Comparison of ENCODE assay signal across 8 mouse cellular contexts in genomic region chr11:101143338-101144225, GRCm38 (mm10). TPM values are rescaled to one million over a fixed set of nuclear protein-coding genes. Genes with fewer than 3 reads are reported as not detected.
DNase-seq lines count a peak whose midpoint lies in the region; ATAC-seq and TF ChIP-seq lines count a peak whose summit lies in the region.

No protein-coding gene starts in this region.

- H3K27me3 ChIP-seq in forebrain, embryonic 16.5 days (replicated peaks; ENCODE audit: control insufficient read depth, insufficient read depth, low read length), result no peaks in the 10 kb centered on the region
- no peaks in the 10 kb centered on the region for H3K27me3 ChIP-seq in kidney, postnatal 0 days (ENCODE audit: insufficient read depth, low read length)
- H3K27me3 ChIP-seq in midbrain, embryonic 15.5 days (replicated peaks), result no peaks in the 10 kb centered on the region

- H3K4me3 ChIP-seq in brown adipose tissue, adult 24 weeks (ENCODE audit: insufficient read depth, low read depth, low read length), result peak overlapping the region; percentile 41
- H3K4me3 ChIP-seq in forebrain, embryonic 16.5 days (replicated peaks; ENCODE audit: low read length), result peak overlapping the region; percentile 30
- peak overlapping the region; percentile 18; the same call in 1 of the 2 replicates for H3K4me3 ChIP-seq in kidney, postnatal 0 days (replicated peaks; ENCODE audit: low read depth, low read length)
- peak overlapping the region; percentile 29 for H3K4me3 ChIP-seq in midbrain, embryonic 15.5 days

- intact Hi-C loops in gastrocnemius, postnatal 36 days (cut with DNase I), result no loop called here

- TF ChIP-seq CTCF in kidney, postnatal 0 days (IDR thresholded peaks at IDR 0.05; ENCODE audit: low read depth), result no peak

- H3K4me1 ChIP-seq in brown adipose tissue, adult 24 weeks (ENCODE audit: control insufficient read depth, insufficient read depth, insufficient read length, low read length), result peaks cover 6% of the 10 kb centered on the region; the same call in 1 of the 2 replicates
- peaks cover 10% of the 10 kb centered on the region for H3K4me1 ChIP-seq in forebrain, embryonic 16.5 days (replicated peaks; ENCODE audit: control insufficient read depth, insufficient read depth, low read length)
- peaks cover 11% of the 10 kb centered on the region; the same call in 1 of the 2 replicates for H3K4me1 ChIP-seq in kidney, postnatal 0 days (replicated peaks; ENCODE audit: insufficient read depth, low read length)
- peaks cover 24% of the 10 kb centered on the region for H3K4me1 ChIP-seq in midbrain, embryonic 15.5 days

- WGBS in forebrain, embryonic 16.5 days, result 25% methylated on average over 19 of the region's 19 CpGs
- 9% methylated on average over 16 of the region's 19 CpGs for WGBS in kidney, postnatal 0 days
- 19% methylated on average over 19 of the region's 19 CpGs for WGBS in midbrain, embryonic 15.5 days

- peak; percentile 56; the same call in 1 of the 2 replicates for ATAC-seq in forebrain, embryonic 16.5 days
- ATAC-seq in kidney, postnatal 0 days (replicated peaks; ENCODE audit: low FRiP score, low read depth), result peak; percentile 62; the same call in 1 of the 2 replicates
- ATAC-seq in midbrain, embryonic 15.5 days (replicated peaks), result peak; percentile 77

- no peaks in the 10 kb centered on the region for H3K36me3 ChIP-seq in forebrain, embryonic 16.5 days (ENCODE audit: control insufficient read depth, insufficient read depth)
- no peaks in the 10 kb centered on the region for H3K36me3 ChIP-seq in kidney, postnatal 0 days (ENCODE audit: insufficient read depth, low read length)
- no peaks in the 10 kb centered on the region for H3K36me3 ChIP-seq in midbrain, embryonic 15.5 days (replicated peaks)

- peak; percentile 39 for DNase-seq in ovary, postnatal 36 days (ENCODE audit: low spot score)
- no peak for DNase-seq in ovary, postnatal 10 days (ENCODE audit: low spot score)
- DNase-seq in kidney, postnatal 0 days (ENCODE audit: low spot score), result peak; percentile 72
- peak; percentile 44 to 51 for DNase-seq in thymus, postnatal 10 days (ENCODE audit: low spot score in 2 of 2)
- DNase-seq in gastrocnemius, postnatal 36 days, result no peak

- H3K9ac ChIP-seq in forebrain, embryonic 16.5 days (replicated peaks; ENCODE audit: low read depth, low read length), result peak overlapping the region; percentile 28; the same call in 1 of the 2 replicates
- 0 out of 2 replicates have a peak overlapping the region, but pooled peaks have one; percentile 10 for H3K9ac ChIP-seq in kidney, postnatal 0 days (ENCODE audit: low read depth, low read length)
- H3K9ac ChIP-seq in midbrain, embryonic 15.5 days, result peak overlapping the region; percentile 34; the same call in 1 of the 2 replicates

- no peaks in the 10 kb centered on the region for H3K9me3 ChIP-seq in forebrain, embryonic 16.5 days (ENCODE audit: control insufficient read depth, low read length)
- no peaks in the 10 kb centered on the region for H3K9me3 ChIP-seq in kidney, postnatal 0 days (replicated peaks; ENCODE audit: low read length)
- H3K9me3 ChIP-seq in midbrain, embryonic 15.5 days, result no peaks in the 10 kb centered on the region

- peak overlapping the region; percentile 42 for H3K4me2 ChIP-seq in forebrain, embryonic 16.5 days (ENCODE audit: low read length)
- H3K4me2 ChIP-seq in kidney, postnatal 0 days (ENCODE audit: low read length), result peak overlapping the region; percentile 59
- H3K4me2 ChIP-seq in midbrain, embryonic 15.5 days, result peak overlapping the region; percentile 56

- no peak overlapping the region for H3K27ac ChIP-seq in brown adipose tissue, adult 24 weeks (replicated peaks; ENCODE audit: low read depth, low read length)
- H3K27ac ChIP-seq in forebrain, embryonic 16.5 days (ENCODE audit: low read length), result no peak overlapping the region
- no peak overlapping the region for H3K27ac ChIP-seq in kidney, postnatal 0 days
- peak overlapping the region; percentile 75 for H3K27ac ChIP-seq in midbrain, embryonic 15.5 days

RNA-seq across cellular contexts. Expression of gene Tubg2, which starts 12.1 kb away (rescaled TPM):
- 1.1 and 1.9 TPM in 2 replicates for polyA plus RNA-seq in brown adipose tissue, adult 24 weeks (2012; ENCODE audit: insufficient read depth, insufficient read length, missing spikeins)
- polyA plus RNA-seq in forebrain, embryonic 16.5 days (2015; fragmentation: Nextera tagmentation; extraction: Ambion mirVana), result 36.2 and 43.0 TPM in 2 replicates
- 4.3 and 4.9 TPM in 2 replicates for polyA plus RNA-seq in kidney, postnatal 0 days (2015; fragmentation: Nextera tagmentation; extraction: Ambion mirVana)
- polyA plus RNA-seq in midbrain, embryonic 15.5 days (2015; fragmentation: Nextera tagmentation; extraction: Ambion mirVana), result 60.8 and 62.7 TPM in 2 replicates
- 1 to 10 TPM; 2.3 to 2.6 TPM for total RNA-seq in gastrocnemius, postnatal 36 days (2021)

RNA-seq across cellular contexts. Expression of gene Tubg1, which starts 23.8 kb away (rescaled TPM):
- 46.6 and 49.2 TPM in 2 replicates for polyA plus RNA-seq in brown adipose tissue, adult 24 weeks (2012; ENCODE audit: insufficient read depth, insufficient read length, missing spikeins)
- 90.7 and 93.0 TPM in 2 replicates for polyA plus RNA-seq in forebrain, embryonic 16.5 days (2015; fragmentation: Nextera tagmentation; extraction: Ambion mirVana)
- polyA plus RNA-seq in kidney, postnatal 0 days (2015; fragmentation: Nextera tagmentation; extraction: Ambion mirVana), result 48.4 and 56.7 TPM in 2 replicates
- 76.1 and 84.7 TPM in 2 replicates for polyA plus RNA-seq in midbrain, embryonic 15.5 days (2015; fragmentation: Nextera tagmentation; extraction: Ambion mirVana)
- 10 to 100 TPM; 23.9 TPM for total RNA-seq in gastrocnemius, postnatal 36 days (2021)

RNA-seq across cellular contexts. Expression of gene Retreg3, which starts 23.9 kb away (rescaled TPM):
- 43.7 and 49.6 TPM in 2 replicates for polyA plus RNA-seq in brown adipose tissue, adult 24 weeks (2012; ENCODE audit: insufficient read depth, insufficient read length, missing spikeins)
- polyA plus RNA-seq in forebrain, embryonic 16.5 days (2015; fragmentation: Nextera tagmentation; extraction: Ambion mirVana), result 24.5 and 25.2 TPM in 2 replicates
- polyA plus RNA-seq in kidney, postnatal 0 days (2015; fragmentation: Nextera tagmentation; extraction: Ambion mirVana), result 23.2 and 23.7 TPM in 2 replicates
- 28.4 and 29.2 TPM in 2 replicates for polyA plus RNA-seq in midbrain, embryonic 15.5 days (2015; fragmentation: Nextera tagmentation; extraction: Ambion mirVana)
- 10 to 100 TPM; 29.6 to 29.7 TPM for total RNA-seq in gastrocnemius, postnatal 36 days (2021)

RNA-seq across cellular contexts. Expression of gene Cntnap1, which starts 26.7 kb away (rescaled TPM):
- 7.2 and 11.2 TPM in 2 replicates for polyA plus RNA-seq in brown adipose tissue, adult 24 weeks (2012; ENCODE audit: insufficient read depth, insufficient read length, missing spikeins)
- 0.77 and 1.5 TPM in 2 replicates for polyA plus RNA-seq in forebrain, embryonic 16.5 days (2015; fragmentation: Nextera tagmentation; extraction: Ambion mirVana)
- 0.75 and 0.78 TPM in 2 replicates for polyA plus RNA-seq in kidney, postnatal 0 days (2015; fragmentation: Nextera tagmentation; extraction: Ambion mirVana)
- polyA plus RNA-seq in midbrain, embryonic 15.5 days (2015; fragmentation: Nextera tagmentation; extraction: Ambion mirVana), result 3.4 and 3.8 TPM in 2 replicates
- total RNA-seq in gastrocnemius, postnatal 36 days (2021), result 1 to 10 TPM; 1.1 to 2.1 TPM

RNA-seq across cellular contexts. Expression of gene Plekhh3, which starts 27.6 kb away (rescaled TPM):
- polyA plus RNA-seq in brown adipose tissue, adult 24 weeks (2012; ENCODE audit: insufficient read depth, insufficient read length, missing spikeins), result 21.8 and 33.6 TPM in 2 replicates
- polyA plus RNA-seq in forebrain, embryonic 16.5 days (2015; fragmentation: Nextera tagmentation; extraction: Ambion mirVana), result 4.8 and 5.8 TPM in 2 replicates
- polyA plus RNA-seq in kidney, postnatal 0 days (2015; fragmentation: Nextera tagmentation; extraction: Ambion mirVana), result 14.1 and 16.6 TPM in 2 replicates
- 8.5 and 9.9 TPM in 2 replicates for polyA plus RNA-seq in midbrain, embryonic 15.5 days (2015; fragmentation: Nextera tagmentation; extraction: Ambion mirVana)
- total RNA-seq in gastrocnemius, postnatal 36 days (2021), result 10 to 100 TPM; 22.4 to 27.6 TPM

Comparison
In these comparisons a context has a peak if more than half of its experiments do, and no peak if none do; other contexts are left out.
1. DNase-seq: peak in ovary, postnatal 36 days (single experiment), kidney, postnatal 0 days (single experiment) and thymus, postnatal 10 days (2 of 2); none in ovary, postnatal 10 days (single experiment) and gastrocnemius, postnatal 36 days (0 of 2).
2. Peak in every context shown above with its lines, with median percentiles within 50 percentile points of each other: H3K4me3 ChIP-seq, ATAC-seq, H3K4me2 ChIP-seq and H3K9ac ChIP-seq.